Mouse (Mus musculus) liver, adult 2 months (tissue): ENCODE data around the gene Map3k7cl.
A peak's percentile ranks its signal among the peaks of the same experiment; 100 is the strongest.

ENCODE experiments used
- CTCF ChIP-seq: fragments of 200-500 bp; IDR thresholded peaks from 2 replicates; pipeline ENCODE4 v1.5.1; 2011; ENCODE audit warnings: low read depth, low read length, control low read depth
- POLR2A ChIP-seq: fragments of 200-500 bp; IDR thresholded peaks from 2 replicates; pipeline ENCODE4 v1.6.1; 2011; ENCODE audit warnings: low read length, control low read depth; ENCODE audit not compliant: insufficient read depth; ENCODE audit errors: extremely low read depth

- TF ChIP-seq POLR2A = no peak
- TF ChIP-seq CTCF = peak; percentile 48
Observed at GRCm38 (mm10) chr16:87584618-87585017, 31.5 kb downstream of the Map3k7cl start.
